Mouse (Mus musculus) heart, embryonic 10.5 days (tissue): ENCODE results near the gene Il2rb. TPM values are rescaled to one million over a fixed set of nuclear protein-coding genes. Genes with fewer than 3 reads are reported as not detected.

Experiments used
- DNase-seq: peaks from one replicate; pipeline ENCODE4 v3.0.0-alpha.2; 2017; ENCODE audit warnings: low spot score
- H3K27ac ChIP-seq: fragments of 300-500 bp; sonication (generic); 2 replicates; pipeline ENCODE4 v1.5.1; 2016; ENCODE audit warnings: mild to moderate bottlenecking
- H3K27me3 ChIP-seq: fragments of 300-500 bp; sonication (generic); 2 replicates; pipeline ENCODE4 v1.6.1; 2016; ENCODE audit warnings: mild to moderate bottlenecking; ENCODE audit not compliant: poor library complexity, insufficient read depth, severe bottlenecking
- H3K36me3 ChIP-seq: fragments of 300-500 bp; sonication (generic); 2 replicates; pipeline ENCODE4 v1.6.1; 2016; ENCODE audit warnings: mild to moderate bottlenecking, moderate library complexity
- H3K4me1 ChIP-seq: fragments of 300-500 bp; sonication (generic); 2 replicates; pipeline ENCODE4 v1.6.1; 2016; ENCODE audit warnings: mild to moderate bottlenecking
- H3K4me3 ChIP-seq: fragments of 300-500 bp; sonication (generic); 2 replicates; pipeline ENCODE4 v1.5.1; 2016; ENCODE audit warnings: mild to moderate bottlenecking, moderate library complexity
- H3K9me3 ChIP-seq: fragments of 300-500 bp; sonication (generic); 2 replicates; pipeline ENCODE4 v1.6.1; 2016; ENCODE audit warnings: mild to moderate bottlenecking, moderate library complexity
- WGBS: fragments of 180-500 bp; shearing (Covaris S2); methylation state at CpG from one replicate; pipeline ENCODE4 v1.1.7; 2016; 5-methylcytosine and 5-hydroxymethylcytosine counted together
- polyA plus RNA-seq: library from polyadenylated mRNA; unstranded; fragments of >200 nt; fragmentation: Nextera tagmentation; extraction: Ambion mirVana; gene quantifications from 2 replicates; pipeline ENCODE4 v1.2.1, GENCODE M21; 2016

The Il2rb gene
- polyA plus RNA-seq, 1 experiment from 2014 or later = not detected

DNA sequence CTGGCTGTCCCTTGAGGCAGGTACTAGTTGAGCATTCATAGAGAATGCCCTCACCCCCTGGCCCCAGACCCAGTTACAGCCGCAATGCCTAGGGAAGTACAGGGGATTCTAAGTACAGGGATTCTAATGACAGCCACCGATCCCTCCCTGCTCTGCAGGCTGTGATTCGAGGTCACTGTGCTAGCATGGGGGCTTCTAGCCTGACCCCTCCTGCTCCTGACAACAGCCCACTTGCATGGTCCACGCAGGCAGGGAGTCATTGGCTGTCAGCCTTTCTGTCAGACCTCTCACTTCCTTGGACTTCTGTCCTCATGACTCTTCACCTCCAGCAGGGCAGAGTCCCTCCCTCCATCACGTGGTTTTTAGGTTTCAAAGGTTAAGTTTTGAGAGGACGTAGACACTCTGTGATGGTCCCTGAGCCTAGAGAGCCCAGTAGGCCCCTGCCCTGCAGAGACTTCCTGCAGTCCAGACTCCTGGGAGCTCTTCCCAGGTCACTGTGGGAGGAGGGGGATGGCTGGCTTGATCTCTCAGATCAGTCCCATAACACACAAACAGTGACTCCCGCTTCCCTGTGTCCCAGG, 63.4 kb downstream of the Il2rb start:
- Histone ChIP-seq H3K27me3 (peaks cover 31% of the 10 kb centered on the region), H3K36me3 (peaks cover 33% of the 10 kb centered on the region), H3K4me3 (no peak overlapping the region), H3K9me3 (no peaks in the 10 kb centered on the region), H3K27ac (no peak overlapping the region), H3K4me1 (peaks cover 53% of the 10 kb centered on the region)
- WGBS = 80% methylated on average over 7 of the region's 7 CpGs
- no peak for DNase-seq

DNA sequence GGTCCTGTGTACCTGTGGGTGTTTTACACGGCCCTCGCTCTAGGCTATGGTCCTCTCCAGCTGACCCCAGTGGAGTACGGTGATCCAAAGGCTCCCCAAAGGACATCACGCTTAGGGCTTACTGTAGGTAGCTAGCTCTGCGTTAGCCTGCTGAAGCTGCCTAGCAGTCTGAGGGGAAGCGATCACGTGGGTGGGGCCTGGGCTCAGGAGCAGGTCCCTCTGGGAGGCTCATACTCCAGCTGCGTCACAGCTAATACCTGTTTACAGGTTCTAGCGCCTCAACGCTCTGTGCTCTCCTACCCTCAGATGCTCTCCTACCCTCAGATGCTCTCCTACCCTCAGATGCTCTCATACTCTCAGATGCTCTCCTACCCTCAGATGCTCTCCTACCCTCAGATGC, 64.2 kb downstream of the Il2rb start:
- no peak for DNase-seq
- H3K36me3 ChIP-seq = peaks cover 32% of the 10 kb centered on the region
- 0 out of 2 replicates have a peak overlapping the region, but pooled peaks have one; percentile 3 for H3K27ac ChIP-seq
- no peaks in the 10 kb centered on the region for H3K9me3 ChIP-seq
- WGBS = 87% methylated on average over 10 of the region's 10 CpGs
- H3K27me3 ChIP-seq = peaks cover 23% of the 10 kb centered on the region
- no peak overlapping the region for H3K4me3 ChIP-seq
- H3K4me1 ChIP-seq = peaks cover 45% of the 10 kb centered on the region

DNA sequence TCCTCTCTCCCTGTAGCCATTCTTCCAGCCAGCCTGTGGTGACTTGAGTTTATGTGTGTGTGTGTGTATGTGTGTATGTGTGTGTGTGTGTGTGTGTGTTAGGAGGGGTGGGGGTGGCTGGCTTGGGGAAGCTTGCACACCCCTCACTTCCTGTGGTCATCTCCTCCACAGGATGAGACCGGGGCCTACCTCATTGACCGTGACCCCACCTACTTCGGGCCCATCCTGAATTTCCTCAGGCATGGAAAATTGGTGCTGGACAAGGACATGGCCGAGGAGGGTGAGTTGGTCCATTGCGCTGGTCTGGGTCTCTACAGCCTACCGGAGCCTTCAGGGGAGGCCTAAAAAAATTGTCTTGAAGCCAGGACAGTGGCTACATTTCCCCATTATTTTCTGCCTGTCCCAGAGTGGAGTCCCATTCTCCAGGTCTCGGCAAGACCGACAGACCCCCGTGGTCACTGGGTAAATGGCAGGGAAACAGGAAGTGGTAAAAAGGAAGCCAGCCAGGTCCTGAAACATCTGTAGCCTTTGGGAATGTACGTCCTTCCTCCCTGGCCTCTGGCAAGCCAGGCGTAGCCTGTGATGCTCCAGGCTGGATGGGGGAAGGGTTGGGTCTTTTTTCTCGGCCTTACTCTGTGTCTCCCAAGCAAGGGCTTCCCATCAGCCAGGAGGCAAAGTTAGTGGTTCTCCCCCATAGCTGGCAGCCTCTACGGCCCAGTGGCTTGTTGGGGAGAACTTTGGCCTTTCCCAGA, 65.0 kb downstream of the Il2rb start:
- WGBS = 69% methylated on average over 13 of the region's 13 CpGs
- Histone ChIP-seq H3K36me3 (peaks cover 26% of the 10 kb centered on the region), H3K4me3 (0 out of 2 replicates have a peak overlapping the region, but pooled peaks have one; percentile 73), H3K9me3 (no peaks in the 10 kb centered on the region), H3K27me3 (peaks cover 17% of the 10 kb centered on the region), H3K4me1 (peaks cover 37% of the 10 kb centered on the region), H3K27ac (peak overlapping the region; percentile 3; the same call in 1 of the 2 replicates)
- DNase-seq = no peak

Other genes starting within 250 kb of the Il2rb start
- 0.75 and 1.5 TPM in 2 replicates for gene Csf2rb2, start 189.6 kb downstream of the Il2rb start, polyA plus RNA-seq
- gene Csf2rb, start 169.5 kb downstream of the Il2rb start, polyA plus RNA-seq = 8.2 and 9.3 TPM in 2 replicates
- gene Tex33, start 99.4 kb downstream of the Il2rb start, polyA plus RNA-seq = not detected in 2 replicates
- gene Tst, start 89.4 kb downstream of the Il2rb start, polyA plus RNA-seq = 9.5 and 25.6 TPM in 2 replicates
- gene Mpst, start 88.9 kb downstream of the Il2rb start, polyA plus RNA-seq = 0.75 and 1.4 TPM in 2 replicates
- gene Kctd17, start 66.7 kb downstream of the Il2rb start, polyA plus RNA-seq = 23.0 and 30.3 TPM in 2 replicates
- 0.06 and 1.7 TPM in 2 replicates for gene Tmprss6, start 26.6 kb downstream of the Il2rb start, polyA plus RNA-seq
- 19.0 and 28.4 TPM in 2 replicates for gene C1qtnf6, start 36.1 kb upstream of the Il2rb start, polyA plus RNA-seq
- gene Sstr3, start 49.4 kb upstream of the Il2rb start, polyA plus RNA-seq = 0.12 TPM in 1 of 2 replicates, not detected in the other
- 5.9 and 13.0 TPM in 2 replicates for gene Rac2, start 77.5 kb upstream of the Il2rb start, polyA plus RNA-seq
- 2.3 and 5.0 TPM in 2 replicates for gene Cyth4, start 101.8 kb upstream of the Il2rb start, polyA plus RNA-seq
- 0.02 TPM in 1 of 2 replicates, not detected in the other for gene Elfn2, start 223.5 kb upstream of the Il2rb start, polyA plus RNA-seq